Mouse (Mus musculus) heart, embryonic 14.5 days (tissue): Measurements from ENCODE around the gene Gm20605. TPM values are rescaled to one million over a fixed set of nuclear protein-coding genes. Genes with fewer than 3 reads are reported as not detected.
A peak's percentile ranks its signal among the peaks of the same experiment; 100 is the strongest.

Experiments used
- ATAC-seq: fragments of 200-750 bp; cut with Nextera tagmentation; 2 replicates; pipeline ENCODE4 v1.8.0; 2017; ENCODE audit warnings: low read depth, moderate TSS enrichment; ENCODE audit not compliant: insufficient number of reproducible peaks, insufficient read depth, low FRiP score
- H3K27ac ChIP-seq, 2 experiments: fragments of 200-500 bp in 1 of 2; fragments of 300-500 bp in 1 of 2; sonication (generic) in 1 of 2; replicated peaks in 1 of 2; 2 replicates each; pipeline ENCODE4 v1.5.1; 2012 to 2014; ENCODE audit warnings: low read depth in 2 of 2, low read length in 2 of 2, control low read depth in 1 of 2, mild to moderate bottlenecking in 1 of 2, mixed read lengths in 1 of 2; ENCODE audit not compliant: control insufficient read depth in 1 of 2, insufficient read depth in 1 of 2
- H3K27me3 ChIP-seq: fragments of 300-500 bp; sonication (generic); 2 replicates; pipeline ENCODE4 v1.6.1; 2014; ENCODE audit warnings: mild to moderate bottlenecking, low read length, control low read depth; ENCODE audit not compliant: control insufficient read depth, insufficient read depth
- H3K36me3 ChIP-seq: fragments of 300-500 bp; sonication (generic); 2 replicates; pipeline ENCODE4 v1.6.1; 2014; ENCODE audit warnings: mild to moderate bottlenecking, control low read depth, low read length, mixed read lengths; ENCODE audit not compliant: control insufficient read depth, insufficient read depth
- H3K4me1 ChIP-seq, 2 experiments: fragments of 200-500 bp in 1 of 2; fragments of 300-500 bp in 1 of 2; sonication (generic) in 1 of 2; 2 replicates each; pipeline ENCODE4 v1.6.1; 2012 to 2014; ENCODE audit warnings: low read length in 2 of 2, control low read depth in 1 of 2, mixed read lengths in 1 of 2; ENCODE audit not compliant: control insufficient read depth in 2 of 2, insufficient read depth in 2 of 2
- H3K4me2 ChIP-seq: fragments of 300-500 bp; sonication (generic); 2 replicates; pipeline ENCODE4 v1.6.1; 2014; ENCODE audit warnings: mild to moderate bottlenecking, low read length
- H3K4me3 ChIP-seq, 2 experiments: fragments of 200-500 bp in 1 of 2; fragments of 300-500 bp in 1 of 2; sonication (generic) in 1 of 2; 2 replicates each; pipeline ENCODE4 v1.5.1; 2012 to 2014; ENCODE audit warnings: low read length in 2 of 2, mild to moderate bottlenecking in 2 of 2, control low read depth in 1 of 2, low read depth in 1 of 2, moderate library complexity in 1 of 2; ENCODE audit not compliant: control insufficient read depth in 1 of 2, insufficient read depth in 1 of 2
- H3K9ac ChIP-seq: fragments of 300-500 bp; sonication (generic); 2 replicates; pipeline ENCODE4 v1.6.1; 2014; ENCODE audit warnings: mild to moderate bottlenecking, low read length
- H3K9me3 ChIP-seq: fragments of 300-500 bp; sonication (generic); 2 replicates; pipeline ENCODE4 v1.6.1; 2016; ENCODE audit warnings: low read length, control low read depth; ENCODE audit not compliant: control insufficient read depth
- WGBS: fragments of 180-500 bp; shearing (Covaris S2); extraction: QIAGEN DNeasy Blood & Tissue Kit; methylation state at CpG from one replicate; pipeline ENCODE4 v1.1.7; 2014; 5-methylcytosine and 5-hydroxymethylcytosine counted together
- polyA plus RNA-seq: library from polyadenylated mRNA; unstranded; fragments of >200 nt; fragmentation: Nextera tagmentation; extraction: Ambion mirVana; gene quantifications from 2 replicates; pipeline ENCODE4 v1.2.1, GENCODE M21; 2014

Gene Gm20605
- polyA plus RNA-seq, 1 experiment from 2014 or later: 5.6 TPM

GRCm38 (mm10) chr5:137630602-137631001 lies 1.6 kb downstream of the Gm20605 start:
- 45% methylated on average over 3 of the region's 3 CpGs for WGBS
- Histone ChIP-seq H3K9me3 (no peaks in the 10 kb centered on the region), H3K4me2 (peak overlapping the region; percentile 96), H3K27ac (peak overlapping the region; percentile 65 to 70), H3K27me3 (no peaks in the 10 kb centered on the region), H3K9ac (peak overlapping the region; percentile 95; the same call in 1 of the 2 replicates), H3K4me1 (peaks cover 21 to 29% of the 10 kb centered on the region in 2 experiments), H3K36me3 (peaks cover 34% of the 10 kb centered on the region), H3K4me3 (peak overlapping the region; percentile 87 to 89; a peak in 2 of 4 replicates)
- no peak for ATAC-seq

- no peaks in the 10 kb centered on the region for H3K27me3 ChIP-seq
- no peak for ATAC-seq
Observed at GRCm38 (mm10) chr5:137631171-137631570, 2.2 kb downstream of the Gm20605 start.

GRCm38 (mm10) chr5:137631591-137631990 lies 2.6 kb downstream of the Gm20605 start:
- ATAC-seq: no peak
- WGBS: 52% methylated on average over 4 of the region's 4 CpGs

More at GRCm38 (mm10) chr5:137631171-137631570, 2.2 kb downstream of the Gm20605 start:
- H3K4me3 ChIP-seq: peak overlapping the region in 1 of 2 experiments; percentile 87; a peak in 1 of 4 replicates
- peak overlapping the region; percentile 96 for H3K4me2 ChIP-seq
- peak overlapping the region; percentile 95; the same call in 1 of the 2 replicates for H3K9ac ChIP-seq
- WGBS: 49% methylated on average over 9 of the region's 9 CpGs
- H3K9me3 ChIP-seq: no peaks in the 10 kb centered on the region
- H3K4me1 ChIP-seq: peaks cover 21 to 29% of the 10 kb centered on the region in 2 experiments
- H3K27ac ChIP-seq: peak overlapping the region; percentile 65 to 70
- H3K36me3 ChIP-seq: peaks cover 39% of the 10 kb centered on the region

GRCm38 (mm10) chr5:137633397-137634084 lies 4.6 kb downstream of the Gm20605 start:
- 64% methylated on average over 12 of the region's 12 CpGs for WGBS
- H3K4me1 ChIP-seq: peaks cover 18 to 29% of the 10 kb centered on the region in 2 experiments
- no peak overlapping the region for H3K4me2 ChIP-seq
- H3K27me3 ChIP-seq: no peaks in the 10 kb centered on the region
- ATAC-seq: no peak
- no peak overlapping the region for H3K27ac ChIP-seq
- H3K9ac ChIP-seq: no peak overlapping the region
- no peak overlapping the region for H3K4me3 ChIP-seq
- H3K36me3 ChIP-seq: peaks cover 63% of the 10 kb centered on the region
- no peaks in the 10 kb centered on the region for H3K9me3 ChIP-seq

More at GRCm38 (mm10) chr5:137631591-137631990, 2.6 kb downstream of the Gm20605 start:
- Histone ChIP-seq H3K9me3 (no peaks in the 10 kb centered on the region), H3K27me3 (no peaks in the 10 kb centered on the region), H3K4me3 (no peak overlapping the region), H3K4me1 (peaks cover 21 to 29% of the 10 kb centered on the region in 2 experiments), H3K4me2 (peak overlapping the region; percentile 96), H3K36me3 (peaks cover 44% of the 10 kb centered on the region), H3K9ac (peak overlapping the region; percentile 25; the same call in 1 of the 2 replicates), H3K27ac (peak overlapping the region; percentile 65 to 70)

GRCm38 (mm10) chr5:137639472-137639871 lies 10.5 kb downstream of the Gm20605 start:
- peaks cover 10% of the 10 kb centered on the region for H3K27me3 ChIP-seq
- no peaks in the 10 kb centered on the region for H3K4me1 ChIP-seq
- peaks cover 75% of the 10 kb centered on the region for H3K36me3 ChIP-seq
- H3K27ac ChIP-seq: no peak overlapping the region
- WGBS: 66% methylated on average over 7 of the region's 7 CpGs
- no peak for ATAC-seq
- no peak overlapping the region for H3K9ac ChIP-seq
- H3K9me3 ChIP-seq: no peaks in the 10 kb centered on the region
- no peak overlapping the region for H3K4me3 ChIP-seq
- H3K4me2 ChIP-seq: no peak overlapping the region

GRCm38 (mm10) chr5:137641054-137641453 lies 12.1 kb downstream of the Gm20605 start, which contains the start of gene Sap25:
Gene Sap25, plus strand, starts transcription at chr5:137641334.
- ATAC-seq: no peak
- no peak within 1 kb of the TSS for H3K9ac ChIP-seq
- H3K9me3 ChIP-seq: no peaks in the 10 kb centered on the region
- H3K4me2 ChIP-seq: no peak within 1 kb of the TSS
- H3K36me3 ChIP-seq: peaks cover 61% of the 10 kb centered on the region
- no peak within 1 kb of the TSS for H3K4me3 ChIP-seq
- 87% methylated on average over 19 of the region's 19 CpGs for WGBS
- peaks cover 23% of the 10 kb centered on the region for H3K27me3 ChIP-seq
- H3K27ac ChIP-seq: no peak within 1 kb of the TSS
- H3K4me1 ChIP-seq: peaks cover 0 to 8% of the 10 kb centered on the region in 2 experiments; a peak in 3 of 4 replicates

- no peak overlapping the region for H3K9ac ChIP-seq
- H3K4me2 ChIP-seq: no peak overlapping the region
- no peak for ATAC-seq
- H3K27me3 ChIP-seq: peaks cover 28% of the 10 kb centered on the region
- H3K9me3 ChIP-seq: no peaks in the 10 kb centered on the region
- no peak overlapping the region for H3K4me3 ChIP-seq
- peaks cover 0 to 12% of the 10 kb centered on the region in 2 experiments; a peak in 3 of 4 replicates for H3K4me1 ChIP-seq
- 45% methylated on average over 4 of the region's 4 CpGs for WGBS
- H3K27ac ChIP-seq: no peak overlapping the region
- peaks cover 43% of the 10 kb centered on the region for H3K36me3 ChIP-seq
Observed at GRCm38 (mm10) chr5:137642886-137643285, 13.9 kb downstream of the Gm20605 start.
